Mouse (Mus musculus): ENCODE data around the gene Amotl2.

Gene Amotl2

GRCm38 (mm10) chr9:102716481-102717163 is at the start of gene Amotl2:
TSS of gene Amotl2 (plus strand) at chr9:102716672.
- DNase-seq (ENCODE audit: low spot score in 2 of 2), result no peak

DNA sequence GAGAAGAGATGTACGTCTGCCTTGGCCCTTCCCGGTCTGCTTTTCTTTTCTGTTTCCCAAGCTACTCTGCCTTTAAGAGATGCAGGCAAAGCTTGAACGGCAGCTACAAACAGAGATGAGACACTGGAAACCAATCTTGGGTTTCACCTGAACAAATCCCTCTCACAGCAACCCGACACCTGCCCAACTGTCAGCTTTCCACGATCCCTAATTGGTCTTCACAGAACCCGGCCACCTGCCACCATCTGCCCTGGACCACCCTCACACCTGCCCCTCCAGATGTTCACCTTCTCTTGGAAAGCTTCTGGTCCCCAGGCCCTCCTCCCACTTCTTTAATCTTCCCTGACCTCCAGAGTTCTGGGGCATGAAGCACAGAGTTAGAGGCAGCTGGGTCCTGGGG is 48.4 kb upstream of the Amotl2 start:
- DNase-seq (ENCODE audit: low spot score in 2 of 2), result no peak

DNA sequence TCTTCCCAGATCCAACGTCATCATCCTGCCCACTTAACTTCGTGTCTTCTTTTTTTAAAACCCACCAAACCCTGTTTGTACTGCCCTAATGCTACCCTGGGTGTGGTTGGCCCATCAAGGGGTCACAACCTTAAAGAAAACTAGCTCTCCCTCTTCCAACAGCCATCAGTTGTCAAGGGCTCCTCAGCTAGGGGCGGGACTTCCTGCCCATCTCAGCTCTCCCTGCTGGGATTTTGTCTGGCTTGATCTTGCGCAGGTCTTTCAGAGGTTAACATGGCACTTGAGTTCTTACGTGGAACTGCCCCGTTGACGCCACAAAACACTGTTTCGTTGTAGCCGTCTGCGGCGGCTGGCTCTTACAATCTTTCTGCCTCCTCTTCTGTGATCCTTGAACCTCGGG is 47.6 kb upstream of the Amotl2 start:
- no peak for DNase-seq (ENCODE audit: low spot score in 2 of 2)

DNA sequence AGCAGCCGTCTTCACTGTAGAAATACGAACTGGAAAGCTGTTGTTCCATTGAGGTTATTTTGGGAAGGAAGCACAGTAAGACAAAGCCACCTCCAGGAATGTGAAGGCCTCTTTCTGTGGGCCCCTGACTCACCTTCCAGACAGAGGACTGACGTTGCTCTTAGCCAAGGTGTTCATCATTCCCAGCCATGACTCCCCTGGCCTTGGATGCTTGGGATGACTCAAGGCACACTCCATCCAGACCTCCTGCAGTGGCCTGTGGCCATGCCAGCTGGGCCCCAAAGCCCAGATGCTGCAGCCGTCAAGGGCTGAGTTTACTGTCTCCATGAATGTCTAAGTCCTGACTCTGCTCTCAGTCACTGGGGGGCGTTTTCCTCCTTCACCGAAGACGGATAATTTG is 43.1 kb upstream of the Amotl2 start:
- no peak for DNase-seq (ENCODE audit: low spot score in 2 of 2)

DNA sequence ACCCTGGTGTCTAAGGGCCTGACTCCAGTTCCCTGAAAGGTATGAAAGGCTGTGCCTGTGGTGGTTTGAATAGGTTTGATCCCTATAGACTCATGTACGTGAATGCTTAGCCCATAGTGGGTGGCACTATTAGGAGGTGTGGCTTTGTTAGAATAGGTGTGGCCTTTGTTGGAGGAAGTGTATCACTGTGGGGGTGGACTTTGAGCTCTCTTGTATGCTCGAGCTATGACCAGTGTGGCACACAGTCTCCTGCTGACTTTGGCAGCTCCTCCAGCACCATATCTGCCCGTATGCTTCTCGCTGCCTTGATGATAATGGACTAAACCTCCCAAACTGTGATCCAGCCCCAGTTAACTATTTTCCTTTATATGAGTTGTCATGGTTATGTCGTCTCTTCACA is 40.5 kb upstream of the Amotl2 start:
- DNase-seq (ENCODE audit: low spot score in 2 of 2), result no peak

DNA sequence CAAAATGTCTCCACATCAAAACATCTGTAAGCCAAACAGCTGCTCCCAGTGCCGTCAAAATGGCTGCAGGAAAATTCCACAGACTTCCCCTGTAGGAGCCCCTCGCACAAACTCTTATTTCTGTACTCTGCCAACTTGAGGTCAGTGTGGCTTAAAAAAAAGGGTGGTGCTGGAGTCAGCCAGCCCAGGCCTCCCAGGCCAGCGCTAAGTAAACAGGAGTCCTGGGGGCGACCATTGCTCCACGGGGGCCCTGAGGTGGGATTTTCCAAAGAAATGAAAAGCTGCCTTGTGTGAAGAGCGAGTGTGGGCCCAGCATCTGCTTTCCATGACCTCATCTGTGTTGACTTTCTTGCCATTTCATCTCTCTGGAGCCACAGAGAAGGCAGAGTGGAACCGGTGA is 35.0 kb upstream of the Amotl2 start:
- DNase-seq (ENCODE audit: low spot score in 2 of 2), result no peak

- peak; percentile 59 to 61 for DNase-seq (ENCODE audit: low spot score in 2 of 2)
Observed at GRCm38 (mm10) chr9:102687943-102688342, 28.5 kb upstream of the Amotl2 start.

DNA sequence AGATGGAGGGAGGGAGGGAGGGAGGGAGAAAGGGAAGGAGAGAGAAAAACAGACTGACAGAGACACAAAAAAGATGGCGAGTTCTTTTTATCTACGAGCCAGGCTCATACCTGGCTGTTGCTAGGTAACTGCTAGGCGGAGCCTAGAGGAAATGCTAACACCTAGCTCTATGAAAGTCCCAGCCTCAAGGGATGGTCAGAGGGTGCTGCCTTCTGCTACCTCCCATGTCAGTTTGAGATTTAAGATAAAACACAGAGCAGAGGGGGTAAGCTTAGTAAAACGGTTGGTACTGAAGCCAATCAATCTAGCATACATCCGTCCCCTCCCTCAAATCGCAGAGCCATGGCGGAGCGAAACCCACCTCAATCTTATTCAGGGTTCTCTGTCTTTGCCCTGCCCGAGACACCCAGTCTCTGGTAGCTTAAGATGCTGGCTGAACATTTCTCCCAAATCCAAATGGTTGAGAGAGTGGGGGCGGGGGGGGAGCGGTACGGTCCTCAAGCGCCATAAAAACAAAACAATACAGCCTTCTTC is 27.0 kb upstream of the Amotl2 start:
- DNase-seq (ENCODE audit: low spot score in 2 of 2), result peak in 1 of 2 experiments; percentile 36

GRCm38 (mm10) chr9:102689940-102690642 is 26.4 kb upstream of the Amotl2 start:
- DNase-seq (ENCODE audit: low spot score in 2 of 2), result peak; percentile 80 to 83

GRCm38 (mm10) chr9:102690891-102691290 is 25.6 kb upstream of the Amotl2 start:
- no peak for DNase-seq (ENCODE audit: low spot score in 2 of 2)

- DNase-seq (ENCODE audit: low spot score in 2 of 2), result no peak
Observed at GRCm38 (mm10) chr9:102692564-102693475, 23.7 kb upstream of the Amotl2 start.

GRCm38 (mm10) chr9:102701042-102701441 is 15.4 kb upstream of the Amotl2 start:
- DNase-seq (ENCODE audit: low spot score in 2 of 2), result no peak

DNA sequence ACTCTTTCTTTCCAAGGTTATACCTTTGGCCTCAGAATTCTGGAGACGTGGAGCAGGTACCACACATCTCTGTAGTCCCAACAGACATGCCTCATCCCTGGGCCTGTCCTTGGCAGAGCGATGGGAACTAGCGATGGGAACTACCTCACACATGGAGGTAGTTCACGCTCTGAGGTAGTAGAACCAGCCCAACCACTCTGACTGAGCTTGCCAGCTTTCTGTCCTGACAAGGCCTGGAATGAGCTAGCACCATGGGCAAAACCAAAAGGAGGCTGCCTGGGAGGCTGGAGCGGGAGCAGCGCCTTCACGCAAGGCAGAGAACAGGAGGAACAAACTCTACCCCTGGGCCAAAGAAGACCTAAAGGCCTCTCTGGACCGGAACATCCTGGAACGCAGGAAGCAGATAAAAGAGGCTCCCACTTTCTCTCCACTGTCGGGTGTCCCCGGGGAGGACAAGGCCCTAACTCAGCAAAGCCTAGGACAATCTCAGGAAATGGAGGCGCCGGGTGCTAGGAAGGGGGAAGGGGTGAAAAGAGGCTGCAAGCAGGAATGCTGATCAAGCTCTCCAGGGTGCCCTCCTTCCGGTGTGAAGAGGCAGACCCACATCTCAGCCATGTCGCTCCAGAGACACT is 6.9 kb upstream of the Amotl2 start:
- no peak for DNase-seq (ENCODE audit: low spot score in 2 of 2)

GRCm38 (mm10) chr9:102710520-102710919 is 6.0 kb upstream of the Amotl2 start:
- no peak for DNase-seq (ENCODE audit: low spot score in 2 of 2)

- peak in 1 of 2 experiments; percentile 57 for DNase-seq (ENCODE audit: low spot score in 2 of 2)
Observed at GRCm38 (mm10) chr9:102713797-102714196, 2.7 kb upstream of the Amotl2 start.

GRCm38 (mm10) chr9:102714893-102715505 is 1.5 kb upstream of the Amotl2 start:
- DNase-seq (ENCODE audit: low spot score in 2 of 2), result no peak

DNA sequence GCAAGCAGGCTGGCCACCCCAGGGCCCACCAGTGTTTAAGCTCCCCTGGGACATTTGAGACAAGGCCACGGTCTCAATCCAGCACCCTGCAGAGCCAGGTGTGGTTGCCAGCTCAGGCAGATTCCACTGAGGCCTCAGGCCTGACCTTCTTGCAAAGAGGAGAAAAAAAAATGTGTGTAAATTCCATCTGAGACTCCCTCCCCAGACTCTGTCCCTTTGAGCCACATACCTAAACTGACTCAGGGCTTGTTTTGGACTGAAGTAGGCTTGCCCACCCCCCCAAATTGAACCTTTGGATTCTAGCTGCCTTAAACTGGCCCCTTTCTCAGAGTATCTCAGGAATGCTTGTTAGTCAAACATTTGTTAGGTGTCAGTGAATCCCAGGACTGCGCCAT is 969 bp upstream of the Amotl2 start:
- no peak for DNase-seq (ENCODE audit: low spot score in 2 of 2)

GRCm38 (mm10) chr9:102717164-102717885 is 853 bp downstream of the Amotl2 start:
- DNase-seq (ENCODE audit: low spot score in 2 of 2), result peak; percentile 87 to 88

- DNase-seq (ENCODE audit: low spot score in 2 of 2), result peak; percentile 78 to 82
Observed at GRCm38 (mm10) chr9:102717886-102718643, 1.6 kb downstream of the Amotl2 start.

DNA sequence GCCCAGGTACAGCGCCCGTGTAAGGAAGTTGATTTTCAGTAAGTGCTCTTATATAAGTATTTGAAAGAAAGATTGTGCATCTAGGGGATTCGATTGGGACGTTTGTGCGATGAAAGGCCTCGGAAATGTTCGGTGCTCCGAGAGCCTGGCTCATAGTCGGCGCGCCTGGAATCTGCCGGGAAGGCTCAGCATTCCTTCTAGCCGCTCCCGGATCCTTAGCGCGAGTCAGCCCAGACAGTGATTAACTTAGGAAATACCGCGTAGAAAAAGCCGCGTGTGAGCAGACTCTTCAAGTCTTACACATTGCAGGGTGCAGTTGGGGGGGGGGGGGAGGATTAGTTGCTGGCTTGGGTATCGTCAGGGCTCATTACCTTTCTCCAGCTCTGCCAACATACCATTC is 2.2 kb downstream of the Amotl2 start:
- DNase-seq (ENCODE audit: low spot score in 2 of 2), result peak; percentile 57 to 66
